Mouse (Mus musculus) adrenal gland, postnatal 4 days (tissue): Measurements from ENCODE around the gene Rrm1. TPM values are rescaled to one million over a fixed set of nuclear protein-coding genes. Genes with fewer than 3 reads are reported as not detected.
A peak's percentile ranks its signal among the peaks of the same experiment; 100 is the strongest.
"Not testable (repeated sequence)": the region's sequence is repeated elsewhere in the genome, so short reads cannot be mapped to it uniquely, and the experiment has no call there.

Experiments
- DNase-seq, 2 experiments: peaks; one replicate each; pipeline ENCODE4 v3.0.0; 2021 to 2022; ENCODE audit warnings: low spot score in 2 of 2, mixed read lengths in 2 of 2
- long read RNA-seq, 2 experiments: library from polyadenylated mRNA; stranded (forward); transcript quantifications; one replicate each; pipeline ENCODE4 v2.0.0; 2021
- total RNA-seq, 2 experiments: library from RNA; stranded (reverse); gene quantifications; 2 replicates each; pipeline ENCODE4 v1.2.3; 2021

The Rrm1 gene
- total RNA-seq = 10 to 100 TPM; 72.0 to 73.4 TPM
- long read RNA-seq, experiment 1, transcript Rrm1-201 (19 exons, 3,997 nt) = major isoform, 54 of 65 reads
- long read RNA-seq, experiment 1, partial matches to known transcripts = 5 of 65 reads
- long read RNA-seq, experiment 1, other reads (novel, unspliced or antisense) = 6 of 65 reads
- long read RNA-seq, experiment 2, transcript Rrm1-201 (19 exons, 3,997 nt) = major isoform, 92 of 112 reads
- long read RNA-seq, experiment 2, partial matches to known transcripts = 8 of 112 reads
- long read RNA-seq, experiment 2, other reads (novel, unspliced or antisense) = 12 of 112 reads

DNA sequence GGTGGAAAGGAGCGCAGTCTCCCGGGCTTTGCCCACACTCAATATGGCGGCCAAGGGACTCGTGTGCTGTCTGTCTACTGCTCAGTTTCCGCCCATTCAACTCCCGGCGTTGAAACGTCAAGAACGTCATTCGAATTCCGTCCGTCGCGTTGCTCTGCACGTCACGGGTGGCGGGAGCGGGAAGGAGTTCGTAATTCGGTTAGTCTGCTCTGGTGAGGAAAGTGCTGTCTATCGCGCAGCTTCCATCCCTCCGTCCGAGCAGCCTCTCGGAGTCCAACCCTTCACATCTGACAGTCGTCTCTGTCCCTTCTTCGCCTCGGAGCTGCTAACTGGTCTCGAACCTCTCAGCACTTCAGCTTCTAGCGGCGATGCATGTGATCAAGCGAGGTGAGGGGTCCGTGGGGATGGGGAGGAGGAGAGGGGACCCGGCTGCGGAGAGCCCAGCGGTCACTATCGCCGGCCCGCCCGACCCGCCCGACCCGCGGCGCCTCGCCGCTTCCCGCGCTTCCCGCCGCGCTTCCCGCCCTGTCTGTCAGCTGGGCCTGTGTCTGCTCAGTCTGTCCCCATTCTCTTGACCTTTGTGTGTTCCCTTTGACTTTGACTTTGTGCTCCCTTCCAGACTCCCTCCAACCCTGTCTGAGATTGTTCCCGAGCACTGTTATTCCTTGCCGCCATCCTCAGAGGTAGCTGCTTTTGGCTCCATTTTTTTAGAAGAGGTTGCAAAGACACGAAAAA, at the start of gene Rrm1:
Gene Rrm1 (plus strand): TSS at position 39 of the 735 bp plus-strand sequence.
- DNase-seq = peak; percentile 81 to 88

DNA sequence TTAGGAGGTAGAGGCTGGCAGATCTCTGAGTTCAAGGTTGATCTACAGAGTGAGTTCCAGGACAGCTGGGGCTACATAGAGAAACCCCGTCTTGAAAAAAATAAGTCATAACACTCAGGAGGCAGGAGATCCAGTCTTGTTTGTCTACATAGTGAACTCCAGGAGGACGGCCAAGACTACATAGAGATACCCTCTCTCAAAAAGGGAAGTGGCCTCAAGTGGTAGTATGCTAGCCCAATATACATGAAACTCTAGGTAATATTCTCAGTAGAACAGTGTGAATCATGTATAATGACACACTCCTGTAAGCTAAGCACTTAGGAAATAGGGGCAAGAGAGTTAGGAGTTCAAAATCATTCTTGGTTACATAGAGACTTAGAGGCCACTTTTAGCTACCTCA, 47.6 kb upstream of the Rrm1 start:
- no peak for DNase-seq

DNA sequence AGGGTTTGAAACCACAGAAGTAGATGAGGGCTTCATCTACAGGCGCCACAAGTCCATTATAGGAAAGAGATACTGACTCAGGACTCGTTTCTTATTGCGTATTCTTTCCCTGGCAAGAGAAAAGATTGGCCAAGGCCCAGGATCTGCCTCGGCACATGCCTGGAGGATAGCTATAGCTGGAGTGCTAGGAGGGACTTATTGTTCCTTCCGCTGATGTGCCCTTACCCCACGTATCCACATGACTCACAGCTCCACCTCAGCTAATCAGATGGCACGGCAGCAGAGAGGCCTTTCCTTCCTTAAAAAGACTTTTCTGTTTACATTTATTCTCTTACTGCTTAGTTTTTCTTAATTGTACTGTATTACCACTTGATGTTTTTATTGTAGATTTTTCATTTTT, 45.6 kb upstream of the Rrm1 start:
- no peak for DNase-seq

- DNase-seq = no peak
Measured at GRCm38 (mm10) chr7:102396331-102396730, 45.2 kb upstream of the Rrm1 start.

GRCm38 (mm10) chr7:102399180-102399731, 42.2 kb upstream of the Rrm1 start:
- no peak for DNase-seq

GRCm38 (mm10) chr7:102404118-102404517, 37.4 kb upstream of the Rrm1 start:
- DNase-seq = no peak

- no peak for DNase-seq
Measured at GRCm38 (mm10) chr7:102407440-102407839, 34.1 kb upstream of the Rrm1 start.

- not testable (repeated sequence) for DNase-seq
Measured at GRCm38 (mm10) chr7:102415272-102415671, 26.2 kb upstream of the Rrm1 start.

- DNase-seq = no peak
Measured at GRCm38 (mm10) chr7:102415841-102416240, 25.7 kb upstream of the Rrm1 start.

DNA sequence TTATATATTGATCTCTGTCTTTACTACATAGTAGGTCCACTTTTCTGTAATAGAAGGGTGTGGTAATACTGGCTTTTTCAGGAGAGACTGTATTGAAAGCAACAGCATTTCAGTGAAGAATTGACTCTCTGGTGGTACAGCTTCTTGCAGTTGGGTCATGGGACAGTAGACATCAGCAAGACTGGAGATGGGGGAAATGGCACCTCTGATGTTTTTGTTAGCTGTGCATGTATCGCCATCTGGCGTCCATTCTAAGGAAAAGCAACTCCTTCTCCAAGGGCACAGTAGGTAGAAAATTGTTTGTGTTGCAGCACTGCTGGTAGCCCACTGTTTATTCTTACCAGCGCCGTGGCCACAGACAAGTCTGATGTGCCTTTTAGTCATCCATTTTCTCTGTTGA, 24.1 kb upstream of the Rrm1 start:
- no peak for DNase-seq

DNA sequence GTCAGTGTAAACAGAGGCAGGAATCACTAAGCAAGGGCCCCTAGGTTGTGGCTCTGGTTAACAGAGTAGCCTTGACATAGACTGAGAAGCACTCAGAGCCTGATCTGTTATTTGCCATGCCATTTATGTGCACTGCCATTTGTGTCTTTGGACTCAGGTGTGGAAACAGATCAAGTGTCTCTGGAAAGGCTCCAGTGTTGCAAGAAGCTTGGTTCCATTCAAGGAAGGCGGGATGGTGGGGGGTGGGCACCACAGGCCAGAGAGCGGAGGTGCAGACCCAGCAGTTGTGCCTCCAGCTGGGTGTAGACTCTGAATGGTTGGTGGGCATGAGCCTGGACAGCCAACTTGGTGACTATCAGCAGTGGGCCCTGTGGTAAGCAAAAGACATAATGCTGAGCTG, 19.5 kb upstream of the Rrm1 start:
- no peak for DNase-seq

- DNase-seq = no peak
Measured at GRCm38 (mm10) chr7:102425933-102426685, 15.4 kb upstream of the Rrm1 start.

- DNase-seq = no peak
Measured at GRCm38 (mm10) chr7:102434344-102434743, 7.2 kb upstream of the Rrm1 start.

GRCm38 (mm10) chr7:102440822-102441656, 456 bp upstream of the Rrm1 start:
- no peak for DNase-seq

DNA sequence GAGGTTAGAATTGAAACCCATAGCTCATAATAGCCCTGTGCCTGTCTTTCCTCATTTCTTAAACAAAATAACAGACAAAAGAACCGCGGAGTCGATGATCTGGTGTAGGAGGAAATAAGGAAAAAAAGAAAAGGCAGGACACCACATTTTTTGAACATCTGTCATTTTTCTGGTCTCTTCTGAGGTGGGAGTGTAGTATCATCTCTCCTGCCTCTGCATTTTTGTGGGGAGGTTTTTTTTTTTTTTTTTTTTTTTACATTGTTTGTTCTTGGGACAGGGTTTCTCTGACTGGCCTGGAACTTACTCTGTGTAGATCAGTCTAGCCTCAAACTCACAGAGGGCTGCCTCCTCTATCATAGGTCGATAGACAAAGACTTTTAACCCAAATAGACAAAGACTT, 937 bp downstream of the Rrm1 start:
- no peak for DNase-seq

DNA sequence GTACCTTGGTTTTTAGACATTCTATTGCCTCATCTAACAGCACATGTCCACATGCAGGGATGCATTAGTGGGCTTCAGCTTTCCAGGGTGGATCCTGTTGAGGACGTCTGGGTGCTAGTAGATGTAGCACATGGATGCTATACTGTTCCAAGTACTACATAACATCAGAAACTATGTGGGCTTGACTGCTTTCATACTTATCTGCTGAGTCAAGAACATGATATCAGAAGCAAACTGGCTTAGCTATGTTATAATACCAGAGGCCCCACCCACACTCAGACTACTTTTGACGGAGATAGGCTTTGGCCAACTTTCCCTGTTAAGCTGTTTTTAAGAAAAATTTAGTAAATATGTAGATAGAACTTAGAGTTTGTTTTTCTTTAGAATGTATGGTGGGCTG, 2.8 kb downstream of the Rrm1 start:
- DNase-seq = no peak

DNA sequence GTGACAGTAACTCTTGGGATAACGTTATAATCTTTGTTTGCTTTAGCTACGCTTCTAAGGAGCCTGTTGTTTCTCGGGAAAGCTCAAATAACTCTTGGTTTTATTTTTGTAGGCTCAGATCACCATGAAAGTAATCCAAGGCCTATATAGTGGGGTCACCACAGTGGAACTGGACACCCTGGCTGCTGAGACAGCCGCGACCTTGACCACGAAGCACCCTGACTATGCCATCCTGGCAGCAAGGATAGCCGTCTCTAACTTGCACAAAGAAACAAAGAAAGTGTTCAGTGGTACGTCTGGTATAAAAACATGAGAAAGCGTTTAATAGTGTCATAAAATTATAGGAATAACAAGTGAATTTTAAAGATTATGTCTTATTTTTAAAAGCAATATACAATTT, 4.9 kb downstream of the Rrm1 start:
- no peak for DNase-seq

DNA sequence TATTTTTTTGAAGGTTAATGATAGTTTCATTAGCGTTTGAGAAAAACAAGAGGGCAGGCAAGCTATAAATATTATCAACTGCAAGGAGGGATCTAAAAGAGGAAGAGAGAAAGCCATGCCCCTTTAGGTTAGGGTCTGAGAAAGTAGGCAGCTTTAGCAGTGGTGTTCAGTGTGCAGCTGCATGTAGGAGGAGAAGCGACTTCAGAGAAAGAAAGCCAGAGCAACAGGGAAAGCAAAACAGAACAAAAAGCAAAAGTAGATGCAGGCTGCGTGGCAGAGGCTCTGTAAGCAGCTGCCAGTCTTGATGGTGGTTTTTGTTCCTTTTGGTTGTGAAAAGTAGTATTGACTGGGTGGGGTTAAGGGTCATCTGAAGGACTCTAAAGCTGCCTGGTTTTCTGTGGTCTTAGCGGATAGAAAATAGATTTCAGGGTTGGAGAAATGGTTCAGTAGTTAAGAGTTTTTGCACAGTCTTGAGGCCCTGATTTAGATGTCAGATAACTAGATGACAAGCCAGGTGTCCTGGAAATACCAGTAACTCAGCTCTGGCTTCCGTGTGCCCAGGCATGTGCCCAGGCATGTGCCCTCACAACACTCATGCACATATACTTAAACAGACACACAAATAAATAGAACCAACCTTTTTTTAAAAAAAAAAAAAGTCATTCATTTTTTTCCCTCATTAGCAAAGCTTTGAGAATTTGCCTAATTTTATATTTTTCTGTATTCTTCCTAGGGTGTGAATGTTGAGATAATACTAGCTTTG, 17.3 kb downstream of the Rrm1 start:
- DNase-seq = no peak

DNA sequence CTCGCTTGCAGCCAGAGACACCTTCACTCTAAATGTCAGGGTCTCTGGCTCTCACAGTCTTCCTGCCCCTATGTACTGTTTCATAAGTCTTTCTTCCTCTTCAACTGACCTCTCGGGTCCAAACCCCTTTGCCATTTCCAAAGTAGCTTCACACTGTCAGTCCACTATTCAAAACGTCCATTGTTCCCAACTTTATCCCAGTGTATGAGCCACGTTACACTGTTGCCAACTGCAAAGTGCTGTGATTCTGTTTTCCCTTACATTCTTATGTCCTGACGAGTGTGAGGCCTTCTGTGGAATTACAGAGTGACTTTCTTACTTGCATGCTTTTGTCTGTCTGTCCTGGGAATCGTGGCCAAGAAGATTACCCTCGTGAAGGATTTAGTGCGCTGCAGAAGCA, 26.1 kb downstream of the Rrm1 start:
- DNase-seq = no peak

DNA sequence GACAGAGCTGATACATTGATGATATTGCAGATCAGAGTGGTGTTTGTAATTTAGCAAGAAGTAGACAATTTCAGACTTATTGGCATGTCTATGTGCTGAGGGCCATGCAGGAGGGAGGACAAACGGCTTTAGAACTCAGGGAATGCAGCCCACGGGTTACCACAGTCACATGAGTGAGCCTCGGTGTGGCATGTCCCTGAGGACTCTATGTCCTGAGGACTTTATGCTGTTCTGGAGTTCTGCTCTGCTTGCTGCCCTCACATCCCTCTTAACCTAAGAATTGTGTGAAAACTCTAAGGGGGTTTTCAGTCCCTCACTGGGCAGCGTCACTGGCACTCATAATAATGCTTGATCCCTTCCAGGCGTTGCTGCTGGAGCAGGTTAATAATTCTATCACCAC, 31.2 kb downstream of the Rrm1 start:
- DNase-seq = no peak
